Mouse (Mus musculus) heart, adult 18-20 months (tissue): ENCODE data around the gene Skint5. TPM values are rescaled to one million over a fixed set of nuclear protein-coding genes. Genes with fewer than 3 reads are reported as not detected.
"Not testable (repeated sequence)": the region's sequence is repeated elsewhere in the genome, so short reads cannot be mapped to it uniquely, and the experiment has no call there.

Source experiments
- DNase-seq, 2 experiments: peaks; one replicate each; pipeline ENCODE4 v3.0.0; 2021 to 2022; ENCODE audit warnings: mixed read lengths in 1 of 2
- long read RNA-seq, 2 experiments: library from polyadenylated mRNA; stranded (forward); transcript quantifications; one replicate each; pipeline ENCODE4 v2.0.0; 2021
- total RNA-seq, 2 experiments: library from RNA; stranded (reverse); gene quantifications; 2 replicates each; pipeline ENCODE4 v1.2.3; 2021

Gene Skint5
- not detected for total RNA-seq
- long read RNA-seq, experiment 1, partial matches to known transcripts: 0 of 1 reads
- long read RNA-seq, experiment 1, other reads (novel, unspliced or antisense): 1 of 1 reads
- long read RNA-seq, experiment 2: 0 reads

DNA sequence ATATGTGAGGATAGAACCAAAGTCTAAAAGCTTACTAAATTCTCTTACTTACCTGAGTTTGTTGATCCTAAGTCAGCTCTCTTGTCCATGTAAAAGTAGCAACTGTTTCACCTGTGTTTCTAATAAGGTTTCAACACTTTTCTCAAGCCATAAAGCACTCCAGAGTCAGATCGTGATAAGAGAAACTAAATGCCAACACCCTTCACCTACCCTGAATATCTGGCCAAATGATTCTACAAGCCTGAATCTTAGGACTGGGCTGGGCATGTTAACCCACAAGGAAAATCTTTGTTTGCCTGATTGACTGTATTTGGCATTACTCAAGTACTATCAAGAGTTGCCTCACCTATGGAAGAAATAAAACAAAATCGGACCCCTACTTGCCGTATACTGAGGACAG, at the start of gene Skint5:
Skint5 (minus strand) TSS at position 101 of the 400 bp plus-strand sequence.
- no peak for DNase-seq

DNA sequence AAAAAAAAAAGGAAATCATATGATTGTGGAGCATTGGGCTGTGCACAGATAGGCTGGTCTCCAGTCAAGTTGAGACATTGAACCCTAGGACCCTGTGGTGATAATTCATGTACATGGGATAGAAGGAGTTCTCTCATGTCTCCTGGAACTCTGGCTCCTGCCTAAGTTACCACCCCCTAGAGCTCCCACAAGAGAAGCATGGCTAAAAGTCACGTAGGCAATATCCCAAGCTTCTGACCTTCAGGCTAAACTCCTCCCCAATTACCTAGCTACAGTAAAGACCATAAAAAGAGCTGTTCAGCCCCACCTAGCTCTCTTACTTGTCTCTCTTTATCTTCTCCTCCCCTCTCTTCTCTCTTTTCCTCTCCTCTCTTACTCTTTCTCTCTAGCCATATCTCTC, 42.0 kb downstream of the Skint5 start:
- DNase-seq: no peak

DNA sequence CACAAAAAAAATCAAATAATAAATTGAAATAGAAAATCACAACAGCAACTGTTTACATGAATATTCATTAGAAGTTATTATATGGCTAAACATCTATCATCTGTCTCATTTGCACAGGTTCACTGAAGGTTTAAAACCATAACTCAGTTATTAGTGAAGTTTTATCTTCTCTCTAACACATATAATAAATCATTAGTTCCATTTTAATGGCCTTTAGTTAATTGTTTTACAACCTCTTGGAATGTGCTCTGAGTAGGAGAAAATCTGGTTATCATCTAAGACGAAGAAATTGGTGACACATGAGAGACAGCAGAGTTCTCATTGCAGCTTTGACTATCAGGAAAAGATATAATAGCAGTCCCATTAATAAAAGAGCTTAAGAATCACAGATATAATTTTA, 235.1 kb downstream of the Skint5 start:
- DNase-seq: no peak

DNA sequence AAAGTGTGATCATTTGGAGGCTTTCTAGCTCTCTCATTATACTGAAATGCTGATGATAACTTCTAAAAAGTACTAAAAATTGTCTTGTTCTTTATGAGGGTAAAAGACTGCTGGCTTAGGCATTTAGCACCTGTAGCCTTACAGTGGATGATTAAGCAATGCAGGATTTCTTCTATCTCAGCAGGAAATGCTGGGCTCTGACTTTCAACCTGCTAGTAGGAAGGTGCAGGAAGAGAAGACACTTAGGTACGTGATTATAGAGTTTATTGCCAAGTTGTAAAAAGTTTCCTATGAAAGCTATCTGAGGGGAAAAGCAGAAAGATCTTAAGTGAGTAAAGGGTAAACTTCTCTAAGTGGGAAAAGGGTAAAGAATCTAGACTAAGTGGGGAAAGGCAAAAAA, 235.6 kb downstream of the Skint5 start:
- DNase-seq: no peak

DNA sequence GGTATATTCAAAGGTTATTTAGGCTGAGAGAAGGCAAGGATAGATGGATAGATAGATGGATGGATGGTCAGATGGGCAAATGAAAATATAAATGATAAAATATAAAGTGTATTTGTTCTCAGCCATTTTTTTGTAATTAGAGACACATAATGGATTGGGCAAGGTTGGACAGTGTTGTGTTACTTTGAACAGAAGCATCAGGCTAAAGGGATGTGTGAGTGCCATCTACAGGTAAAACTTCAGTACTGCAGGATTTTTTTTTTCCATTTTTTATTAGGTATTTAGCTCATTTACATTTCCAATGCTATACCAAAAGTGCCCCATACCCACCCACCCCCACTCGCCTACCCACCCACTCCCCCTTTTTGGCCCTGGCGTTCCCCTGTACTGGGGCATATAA, 551.1 kb downstream of the Skint5 start:
- not testable (repeated sequence) for DNase-seq

Other genes starting within 250 kb of the Skint5 start
- gene Skint11, start 163.9 kb upstream of the Skint5 start, total RNA-seq: not detected